Mouse (Mus musculus) retina, postnatal 7 days (tissue): ENCODE results near the gene Dyrk1b.
"Not testable (repeated sequence)": the region's sequence is repeated elsewhere in the genome, so short reads cannot be mapped to it uniquely, and the experiment has no call there.

ENCODE experiments used
- DNase-seq: peaks from one replicate; pipeline ENCODE4 v3.0.0-alpha.2; 2012; ENCODE audit warnings: low read depth, low spot score

Dyrk1b gene

GRCm38 (mm10) chr7:28179228-28179627 is at the start of gene Dyrk1b:
Gene Dyrk1b (plus strand): TSS chr7:28179469.
- peak; percentile 99 for DNase-seq

DNA sequence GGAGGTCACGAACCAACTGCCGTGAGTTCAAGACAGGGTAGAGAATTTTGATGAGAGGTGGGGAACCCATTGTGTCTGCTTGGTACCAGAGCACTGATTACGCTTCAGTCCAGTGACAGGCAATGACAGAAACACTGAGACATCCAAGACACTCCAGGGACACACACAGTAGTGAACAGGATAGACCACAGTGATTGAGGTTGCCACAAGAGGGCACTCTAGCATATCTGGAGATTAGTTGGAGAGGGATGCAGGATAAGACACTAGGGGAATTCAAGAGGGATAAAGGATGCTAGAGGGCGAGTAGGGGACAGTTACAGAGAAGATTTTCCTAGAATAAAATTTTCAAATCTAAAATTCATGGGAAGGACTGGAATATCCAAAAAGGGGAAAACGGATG is 41.7 kb upstream of the Dyrk1b start:
- peak; percentile 58 for DNase-seq

DNA sequence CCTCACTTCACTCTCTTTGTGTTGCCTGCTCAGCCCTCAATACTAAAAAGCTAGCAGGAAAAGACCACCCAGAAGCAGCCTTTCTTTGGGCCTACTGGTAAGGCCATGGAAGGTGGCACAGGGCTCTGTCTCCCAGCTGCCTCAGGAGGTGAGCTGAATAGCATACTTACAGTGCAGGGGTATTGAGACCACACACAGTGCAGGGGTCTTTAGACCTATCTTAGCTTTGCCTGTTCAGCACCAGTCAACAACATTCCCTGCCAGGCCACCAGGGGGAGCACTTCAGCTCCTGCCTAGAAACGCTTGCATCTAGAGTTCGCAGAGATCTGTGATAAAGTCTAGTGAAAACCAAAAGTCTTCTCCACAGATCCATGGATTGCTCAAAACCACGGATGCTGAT is 31.0 kb upstream of the Dyrk1b start:
- DNase-seq: peak; percentile 56

- DNase-seq: no peak
Observed at GRCm38 (mm10) chr7:28149841-28150240, 29.4 kb upstream of the Dyrk1b start.

DNA sequence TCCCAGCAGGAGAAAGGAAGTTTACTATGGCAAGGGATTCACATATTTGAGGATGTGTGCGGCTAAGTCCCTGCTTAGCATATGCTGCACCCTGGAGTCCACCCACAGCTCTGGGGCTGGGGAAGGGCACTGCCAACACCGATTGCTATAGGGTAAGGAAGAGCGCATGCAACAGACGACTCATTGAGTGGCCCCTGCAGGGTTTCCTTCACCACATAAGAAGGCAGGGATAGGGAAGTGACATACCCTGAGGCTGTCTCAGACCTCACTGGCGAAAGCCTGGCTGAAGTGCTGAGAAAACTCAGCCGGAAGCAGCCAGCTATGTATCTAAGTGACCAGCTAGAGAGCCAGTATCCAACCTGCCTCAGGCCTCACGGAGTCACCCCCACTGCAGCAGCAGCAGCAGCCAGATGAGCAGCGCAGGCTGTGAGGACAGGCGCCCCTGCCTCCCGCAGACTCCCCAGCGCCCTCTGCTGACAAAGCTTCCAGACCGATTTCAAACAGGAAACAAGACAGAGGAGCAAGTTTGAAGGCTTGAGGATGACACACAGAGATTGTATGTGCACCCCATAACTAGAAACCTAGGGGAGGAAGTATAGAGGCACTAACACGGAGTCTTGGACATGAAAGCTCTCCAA is 27.6 kb upstream of the Dyrk1b start:
- no peak for DNase-seq

DNA sequence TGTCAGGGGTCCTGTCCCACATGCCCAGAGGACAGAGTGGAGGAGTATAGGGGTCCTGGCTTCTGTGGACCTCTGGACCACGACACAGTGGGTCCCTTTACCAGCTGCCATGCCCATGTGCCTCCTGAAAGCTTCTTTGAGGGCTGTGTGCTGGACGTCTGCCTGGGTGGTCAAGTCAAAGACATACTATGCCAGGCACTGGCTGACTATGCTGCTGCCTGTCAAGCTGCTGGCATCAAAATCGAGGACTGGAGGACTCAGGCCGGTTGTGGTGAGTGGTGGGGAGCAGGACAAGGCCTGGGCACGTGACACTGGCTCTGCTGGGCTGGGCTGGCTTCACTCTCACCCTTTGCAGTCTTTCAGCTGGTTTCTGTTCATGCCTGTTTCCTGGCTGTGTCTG is 25.7 kb upstream of the Dyrk1b start:
- not testable (repeated sequence) for DNase-seq

- no peak for DNase-seq
Observed at GRCm38 (mm10) chr7:28159292-28159691, 20.0 kb upstream of the Dyrk1b start.

- no peak for DNase-seq
Observed at GRCm38 (mm10) chr7:28159893-28160292, 19.4 kb upstream of the Dyrk1b start.

DNA sequence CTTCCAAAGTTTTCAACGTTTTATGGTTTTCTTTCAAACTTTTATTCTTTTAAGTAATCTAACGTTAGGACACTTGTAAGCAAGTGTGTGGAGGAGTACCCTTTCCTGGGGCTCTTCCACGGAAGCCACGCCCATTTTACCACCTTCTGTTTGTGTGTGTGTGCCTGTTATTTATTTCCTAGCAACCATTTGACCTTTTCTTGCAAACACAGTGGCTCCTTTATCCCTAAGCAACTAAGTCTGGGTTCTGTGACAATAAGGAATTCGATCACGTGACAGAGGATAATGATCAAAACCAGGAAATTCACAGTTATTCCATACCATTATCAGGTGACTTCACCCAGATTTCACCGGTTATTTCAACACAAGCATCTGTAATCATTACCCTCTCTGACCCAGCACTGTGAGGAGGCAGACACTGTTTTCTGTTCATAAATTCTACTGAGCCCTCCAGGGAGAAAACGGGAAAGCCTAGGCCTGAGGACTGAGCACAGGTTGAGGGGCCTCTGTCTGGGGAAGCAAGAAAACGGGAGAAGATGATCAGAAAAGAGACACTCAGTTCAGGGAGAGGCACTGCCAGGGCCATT is 18.0 kb upstream of the Dyrk1b start:
- no peak for DNase-seq

DNA sequence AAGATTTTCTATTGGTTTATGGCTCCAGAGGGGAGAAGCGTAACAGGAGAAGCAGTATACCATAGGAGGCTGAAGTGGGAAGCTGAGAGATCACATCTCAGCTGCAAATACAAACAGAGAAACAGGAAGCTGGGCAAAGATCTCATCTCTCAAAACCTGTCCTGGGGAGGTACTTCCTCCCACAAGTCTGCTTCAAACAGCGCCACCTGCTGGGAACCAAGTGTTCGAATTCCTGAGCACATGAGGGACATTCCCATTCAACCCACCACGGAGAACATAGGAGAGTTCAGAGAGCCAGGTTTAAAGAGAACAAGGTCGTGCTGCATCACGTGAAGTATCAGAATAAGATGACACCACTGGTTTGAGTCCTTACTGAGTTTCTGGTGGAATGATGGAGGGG is 13.9 kb upstream of the Dyrk1b start:
- no peak for DNase-seq

DNA sequence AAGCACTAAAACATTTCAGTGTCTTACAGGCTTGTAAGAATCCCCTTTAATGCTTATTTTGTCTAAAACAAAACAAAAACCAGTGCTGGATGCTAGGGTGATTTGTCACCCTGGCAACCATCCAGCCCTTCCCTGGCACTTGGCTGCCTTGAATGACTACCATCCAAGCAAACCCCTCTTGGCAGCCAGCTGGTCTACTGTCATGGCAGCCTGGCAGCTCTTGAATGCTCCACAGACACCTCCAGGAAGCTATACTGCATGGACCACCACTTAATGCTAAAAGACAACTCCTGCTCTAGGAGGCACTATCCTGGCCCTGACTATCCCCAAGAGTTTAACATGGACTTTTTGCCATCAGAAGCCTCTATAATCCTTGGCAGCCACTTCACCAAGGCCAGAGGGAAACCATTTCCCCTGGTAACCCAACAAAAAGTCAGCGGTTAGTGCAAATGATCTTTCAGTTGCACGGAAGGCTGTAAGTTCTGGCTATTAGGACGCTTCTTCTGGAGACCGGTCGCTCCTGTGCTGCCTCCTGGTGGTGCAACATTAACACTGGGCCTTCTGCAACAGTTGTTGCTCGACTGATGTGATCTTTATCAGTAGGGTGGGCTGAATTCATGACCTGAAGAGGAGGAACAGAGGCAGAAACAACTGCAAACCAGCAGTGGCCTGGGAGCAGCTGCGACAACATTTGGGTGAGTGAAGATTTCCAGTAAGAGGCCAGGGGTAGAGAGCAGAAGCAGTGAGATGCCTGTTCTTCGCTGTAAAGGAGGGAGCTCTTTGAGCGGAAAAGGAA is 10.8 kb upstream of the Dyrk1b start:
- DNase-seq: no peak

- DNase-seq: peak; percentile 89
Observed at GRCm38 (mm10) chr7:28169489-28170422, 9.5 kb upstream of the Dyrk1b start, which contains the start of gene Fbl. Gene Fbl (plus strand): TSS chr7:28169710.

DNA sequence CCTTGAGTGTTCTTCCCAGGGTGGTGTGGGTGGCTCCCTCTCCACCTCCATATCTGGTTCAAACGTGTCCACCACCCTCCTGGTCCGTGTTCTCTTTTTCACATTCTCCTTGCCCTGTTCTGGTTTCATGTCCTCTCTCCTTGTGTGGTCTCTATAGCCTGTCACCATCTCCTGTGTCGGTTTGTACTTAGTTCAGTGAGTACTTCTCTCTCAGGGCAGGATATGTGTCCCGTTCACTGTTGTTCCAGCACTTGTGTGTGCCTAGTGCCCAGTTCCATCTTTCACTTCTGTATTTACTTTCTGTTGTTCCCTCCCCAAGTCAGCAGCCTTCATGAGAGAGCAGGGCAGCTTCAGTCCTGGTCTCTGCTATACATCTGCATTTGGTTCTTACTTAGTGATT is 3.9 kb upstream of the Dyrk1b start:
- no peak for DNase-seq

- DNase-seq: peak; percentile 93
Observed at GRCm38 (mm10) chr7:28179741-28180377, 590 bp downstream of the Dyrk1b start.

GRCm38 (mm10) chr7:28180890-28181289 is 1.6 kb downstream of the Dyrk1b start:
- DNase-seq: no peak

DNA sequence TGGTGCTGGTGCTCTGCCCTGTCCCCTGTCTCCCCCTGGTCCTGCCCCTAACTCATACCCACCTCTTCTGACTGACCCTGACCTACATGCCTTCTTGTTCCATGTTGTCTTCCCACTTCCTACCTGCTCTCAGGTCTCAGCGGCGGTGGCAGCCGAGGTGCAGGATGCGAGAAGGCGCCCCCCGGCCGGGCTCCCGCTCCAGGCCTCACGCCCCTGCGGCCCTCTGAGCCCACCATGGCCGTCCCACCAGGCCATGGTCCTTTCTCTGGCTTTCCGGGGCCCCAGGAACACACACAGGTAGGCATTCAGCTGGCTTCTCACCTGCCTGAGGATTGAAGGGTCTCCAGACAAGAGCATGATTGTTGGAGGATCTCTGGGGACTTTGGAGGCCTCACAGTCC is 2.1 kb downstream of the Dyrk1b start:
- no peak for DNase-seq

DNA sequence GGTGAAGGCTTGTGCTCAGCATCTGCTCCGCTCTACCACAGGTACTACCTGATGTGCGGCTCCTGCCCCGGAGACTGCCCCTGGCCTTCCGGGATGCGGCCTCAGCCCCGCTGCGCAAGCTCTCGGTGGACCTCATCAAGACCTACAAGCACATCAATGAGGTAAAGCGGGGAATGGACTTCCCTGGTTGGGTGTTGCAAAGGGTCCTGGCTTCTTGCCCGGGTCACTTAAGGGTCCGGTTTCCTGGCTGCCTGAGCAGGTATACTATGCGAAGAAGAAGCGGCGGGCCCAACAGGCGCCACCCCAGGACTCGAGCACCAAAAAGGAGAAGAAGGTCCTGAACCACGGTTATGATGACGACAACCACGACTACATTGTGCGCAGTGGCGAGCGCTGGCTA is 3.1 kb downstream of the Dyrk1b start:
- DNase-seq: no peak

GRCm38 (mm10) chr7:28185884-28186283 is 6.6 kb downstream of the Dyrk1b start:
- DNase-seq: no peak

- DNase-seq: no peak
Observed at GRCm38 (mm10) chr7:28186631-28187030, 7.4 kb downstream of the Dyrk1b start.

DNA sequence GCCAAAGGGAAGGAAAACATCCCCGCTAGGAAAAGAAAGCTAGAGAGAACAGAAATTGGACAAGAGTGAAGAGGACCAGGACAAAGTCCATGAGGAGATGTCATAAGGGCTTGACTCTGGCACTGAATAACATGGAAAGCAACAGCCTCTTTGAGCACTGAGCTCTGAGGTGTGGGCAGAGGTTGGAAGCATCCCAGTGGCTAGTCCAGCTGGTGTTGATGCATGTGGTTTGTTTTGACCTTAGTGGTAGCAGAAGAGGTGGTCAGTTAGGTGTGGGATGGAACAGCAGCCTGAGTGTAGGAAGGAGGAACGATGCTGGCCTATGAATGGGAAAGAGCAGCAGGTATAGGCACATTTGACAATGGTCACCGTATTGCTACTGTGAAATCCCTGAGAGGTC is 12.2 kb downstream of the Dyrk1b start:
- DNase-seq: no peak

GRCm38 (mm10) chr7:28191903-28192302 is 12.6 kb downstream of the Dyrk1b start:
- DNase-seq: no peak
